Mouse (Mus musculus): ENCODE data around the gene Slc36a4. TPM values are rescaled to one million over a fixed set of nuclear protein-coding genes. Genes with fewer than 3 reads are reported as not detected.
A peak's percentile ranks its signal among the peaks of the same experiment; 100 is the strongest.

Slc36a4 gene
- 18.8 and 23.4 TPM in 2 replicates for polyA plus RNA-seq (2015; fragmentation: Nextera tagmentation; extraction: Ambion mirVana)

GRCm38 (mm10) chr9:15709599-15710381, at the start of gene Slc36a4:
Slc36a4 (plus strand) TSS chr9:15709738.
- peak within 1 kb of the TSS; percentile 91 for H3K9ac ChIP-seq
- H3K4me2 ChIP-seq, result peak within 1 kb of the TSS; percentile 75
- WGBS, result under 1% methylated on average over 75 of the region's 75 CpGs
- peak within 1 kb of the TSS; percentile 90 for H3K27ac ChIP-seq (replicated peaks)
- peaks cover 42% of the 10 kb centered on the region for H3K4me1 ChIP-seq (replicated peaks)
- peak; percentile 96 for ATAC-seq (ENCODE audit: low read depth)
- no peaks in the 10 kb centered on the region for H3K27me3 ChIP-seq
- H3K4me3 ChIP-seq, result peak within 1 kb of the TSS; percentile 69
- no peaks in the 10 kb centered on the region for H3K9me3 ChIP-seq
- no peaks in the 10 kb centered on the region for H3K36me3 ChIP-seq

GRCm38 (mm10) chr9:15664606-15665005, 44.9 kb upstream of the Slc36a4 start:
- Histone ChIP-seq H3K4me3 (no peak overlapping the region), H3K9ac (no peak overlapping the region), H3K27me3 (no peaks in the 10 kb centered on the region), H3K4me1 (replicated peaks) (peaks cover 3% of the 10 kb centered on the region; the same call in 1 of the 2 replicates), H3K27ac (replicated peaks) (no peak overlapping the region), H3K4me2 (no peak overlapping the region), H3K9me3 (no peaks in the 10 kb centered on the region), H3K36me3 (no peaks in the 10 kb centered on the region)
- WGBS, result 90% methylated on average over 7 of the region's 7 CpGs
- no peak for ATAC-seq (ENCODE audit: low read depth)

- Histone ChIP-seq H3K27me3 (no peaks in the 10 kb centered on the region), H3K9me3 (no peaks in the 10 kb centered on the region), H3K36me3 (no peaks in the 10 kb centered on the region), H3K4me1 (replicated peaks) (peaks cover 11% of the 10 kb centered on the region), H3K4me2 (no peak overlapping the region), H3K4me3 (no peak overlapping the region), H3K27ac (replicated peaks) (no peak overlapping the region), H3K9ac (no peak overlapping the region)
- WGBS, result 63% methylated on average over 3 of the region's 3 CpGs
- no peak for ATAC-seq (ENCODE audit: low read depth)
Measured at GRCm38 (mm10) chr9:15669452-15669851, 40.1 kb upstream of the Slc36a4 start.

DNA sequence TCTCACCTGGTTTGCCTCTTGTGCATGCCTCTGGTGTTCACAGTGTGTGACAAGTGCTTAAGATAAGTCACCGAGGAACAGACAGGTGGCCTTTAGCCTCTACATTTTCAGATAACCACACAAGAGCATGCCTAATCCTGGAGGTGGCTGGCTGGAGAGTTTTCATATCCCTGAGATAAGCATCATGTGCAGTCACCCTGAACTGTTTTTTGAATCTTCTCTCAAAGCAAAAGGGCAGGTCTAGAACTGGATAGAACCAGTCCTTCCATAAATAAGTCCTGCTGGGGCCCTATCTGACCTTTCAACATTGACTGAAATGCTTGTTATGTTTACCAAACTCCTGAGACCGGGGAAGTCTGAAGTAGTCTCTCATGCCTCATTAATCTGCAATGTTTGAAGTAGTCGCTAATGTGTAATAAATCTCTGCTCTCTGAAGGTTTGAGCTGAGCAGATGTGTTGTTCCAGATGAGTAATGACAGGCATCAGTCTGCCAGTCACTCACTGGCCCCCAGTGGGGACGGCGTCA, 39.5 kb upstream of the Slc36a4 start:
- 15% methylated on average over 5 of the region's 5 CpGs for WGBS
- Histone ChIP-seq H3K36me3 (no peaks in the 10 kb centered on the region), H3K4me2 (no peak overlapping the region), H3K27me3 (no peaks in the 10 kb centered on the region), H3K9ac (no peak overlapping the region), H3K9me3 (no peaks in the 10 kb centered on the region), H3K4me3 (no peak overlapping the region), H3K27ac (replicated peaks) (no peak overlapping the region), H3K4me1 (replicated peaks) (peaks cover 11% of the 10 kb centered on the region)
- ATAC-seq (ENCODE audit: low read depth), result no peak

DNA sequence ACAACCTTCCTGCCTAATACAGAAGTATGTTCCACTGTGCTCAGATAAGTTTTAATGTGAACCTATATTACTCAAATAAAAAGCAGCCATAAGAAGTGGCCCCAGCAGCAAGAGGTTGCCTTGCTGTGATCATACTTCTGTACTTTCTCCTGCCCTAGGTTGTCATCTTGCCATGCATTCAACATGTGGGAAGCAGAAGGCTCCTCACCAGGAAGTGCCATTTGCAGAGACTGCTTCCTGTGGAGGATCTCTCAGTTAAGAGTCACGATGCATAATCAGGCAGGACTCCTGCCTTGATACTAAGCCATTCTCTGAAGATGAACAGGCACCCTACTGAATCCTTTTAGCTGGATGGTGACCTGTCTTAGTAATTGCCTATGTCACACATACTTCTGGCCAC, 37.3 kb upstream of the Slc36a4 start:
- WGBS, result 55% methylated on average over 1 of the region's 1 CpGs
- H3K27me3 ChIP-seq, result no peaks in the 10 kb centered on the region
- no peaks in the 10 kb centered on the region for H3K36me3 ChIP-seq
- no peaks in the 10 kb centered on the region for H3K9me3 ChIP-seq
- no peak overlapping the region for H3K4me2 ChIP-seq
- no peak for ATAC-seq (ENCODE audit: low read depth)
- no peak overlapping the region for H3K27ac ChIP-seq (replicated peaks)
- H3K9ac ChIP-seq, result no peak overlapping the region
- H3K4me3 ChIP-seq, result no peak overlapping the region
- peaks cover 11% of the 10 kb centered on the region for H3K4me1 ChIP-seq (replicated peaks)

DNA sequence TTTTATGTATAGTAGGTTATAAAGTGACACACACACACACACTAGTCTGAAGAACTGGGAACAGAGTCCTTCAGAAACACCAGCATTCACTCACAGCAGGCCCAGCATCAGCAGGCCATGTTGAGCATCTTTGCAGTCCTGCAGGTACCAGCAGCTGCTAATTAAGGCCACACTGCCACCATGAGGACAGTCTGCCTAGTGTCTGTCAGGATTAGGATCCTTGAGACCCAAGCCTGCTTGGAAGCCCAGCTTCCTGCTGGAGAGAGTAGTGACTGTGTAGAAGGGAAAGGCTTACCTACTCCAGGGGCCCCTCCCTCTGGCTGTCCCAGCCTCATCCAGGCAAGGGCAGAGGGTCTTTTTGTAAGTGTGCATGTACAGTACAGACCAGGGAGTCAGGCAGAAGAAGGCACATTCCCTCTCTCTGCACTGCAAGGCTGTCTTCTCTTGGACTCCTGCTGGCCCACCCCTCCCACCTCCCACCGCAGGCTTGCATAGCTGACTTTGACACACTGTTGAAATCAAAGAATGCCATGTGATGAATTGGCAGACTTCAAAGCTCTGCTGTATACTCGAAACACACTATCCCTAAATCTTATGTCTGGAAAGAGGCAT, 27.6 kb upstream of the Slc36a4 start:
- Histone ChIP-seq H3K36me3 (no peaks in the 10 kb centered on the region), H3K4me1 (replicated peaks) (no peaks in the 10 kb centered on the region), H3K27me3 (no peaks in the 10 kb centered on the region), H3K9me3 (no peaks in the 10 kb centered on the region), H3K27ac (replicated peaks) (no peak overlapping the region), H3K4me3 (no peak overlapping the region), H3K4me2 (no peak overlapping the region), H3K9ac (no peak overlapping the region)
- peak; percentile 93 for ATAC-seq (ENCODE audit: low read depth)
- WGBS, result 28% methylated on average over 2 of the region's 2 CpGs

GRCm38 (mm10) chr9:15685215-15685614, 24.3 kb upstream of the Slc36a4 start:
- 12% methylated on average over 4 of the region's 4 CpGs for WGBS
- Histone ChIP-seq H3K4me1 (replicated peaks) (no peaks in the 10 kb centered on the region), H3K27ac (replicated peaks) (no peak overlapping the region), H3K4me3 (no peak overlapping the region), H3K4me2 (no peak overlapping the region), H3K36me3 (no peaks in the 10 kb centered on the region), H3K9me3 (no peaks in the 10 kb centered on the region), H3K9ac (no peak overlapping the region), H3K27me3 (no peaks in the 10 kb centered on the region)
- peak; percentile 80 for ATAC-seq (ENCODE audit: low read depth)

GRCm38 (mm10) chr9:15687358-15687757, 22.2 kb upstream of the Slc36a4 start:
- H3K4me3 ChIP-seq, result no peak overlapping the region
- 94% methylated on average over 5 of the region's 5 CpGs for WGBS
- H3K4me1 ChIP-seq (replicated peaks), result no peaks in the 10 kb centered on the region

DNA sequence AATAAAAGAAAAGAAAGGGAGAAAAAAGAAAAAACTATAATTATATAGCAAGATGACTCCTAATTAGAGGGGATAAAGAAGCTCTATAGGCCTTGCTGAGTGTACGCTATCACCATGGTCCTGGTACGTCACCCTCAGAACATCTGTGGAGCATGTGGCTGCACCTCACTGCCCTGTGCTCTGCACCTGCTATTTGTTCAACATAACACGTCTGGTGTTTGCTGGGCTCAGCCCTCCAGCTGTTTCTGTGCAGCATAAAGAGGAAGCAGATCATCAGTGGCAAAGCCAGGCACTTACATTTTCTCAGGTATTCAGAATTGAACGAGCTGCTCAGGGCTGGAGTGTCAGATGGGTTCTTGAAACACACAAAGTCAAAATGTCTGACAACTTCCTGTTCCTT, 15.7 kb upstream of the Slc36a4 start:
- Histone ChIP-seq H3K27me3 (no peaks in the 10 kb centered on the region), H3K9me3 (no peaks in the 10 kb centered on the region), H3K9ac (no peak overlapping the region), H3K27ac (replicated peaks) (no peak overlapping the region), H3K36me3 (no peaks in the 10 kb centered on the region), H3K4me3 (no peak overlapping the region), H3K4me1 (replicated peaks) (no peaks in the 10 kb centered on the region), H3K4me2 (no peak overlapping the region)
- WGBS, result 64% methylated on average over 4 of the region's 4 CpGs
- no peak for ATAC-seq (ENCODE audit: low read depth)

More at GRCm38 (mm10) chr9:15687358-15687757, 22.2 kb upstream of the Slc36a4 start:
- H3K9ac ChIP-seq, result no peak overlapping the region
- H3K27me3 ChIP-seq, result no peaks in the 10 kb centered on the region
- no peak overlapping the region for H3K4me2 ChIP-seq
- no peak for ATAC-seq (ENCODE audit: low read depth)
- H3K27ac ChIP-seq (replicated peaks), result no peak overlapping the region
- no peaks in the 10 kb centered on the region for H3K9me3 ChIP-seq
- H3K36me3 ChIP-seq, result no peaks in the 10 kb centered on the region

GRCm38 (mm10) chr9:15694989-15695388, 14.5 kb upstream of the Slc36a4 start:
- Histone ChIP-seq H3K9me3 (no peaks in the 10 kb centered on the region), H3K9ac (no peak overlapping the region), H3K4me1 (replicated peaks) (no peaks in the 10 kb centered on the region), H3K27me3 (no peaks in the 10 kb centered on the region), H3K4me3 (no peak overlapping the region), H3K4me2 (no peak overlapping the region), H3K27ac (replicated peaks) (no peak overlapping the region), H3K36me3 (no peaks in the 10 kb centered on the region)
- ATAC-seq (ENCODE audit: low read depth), result no peak
- 55% methylated on average over 5 of the region's 5 CpGs for WGBS

DNA sequence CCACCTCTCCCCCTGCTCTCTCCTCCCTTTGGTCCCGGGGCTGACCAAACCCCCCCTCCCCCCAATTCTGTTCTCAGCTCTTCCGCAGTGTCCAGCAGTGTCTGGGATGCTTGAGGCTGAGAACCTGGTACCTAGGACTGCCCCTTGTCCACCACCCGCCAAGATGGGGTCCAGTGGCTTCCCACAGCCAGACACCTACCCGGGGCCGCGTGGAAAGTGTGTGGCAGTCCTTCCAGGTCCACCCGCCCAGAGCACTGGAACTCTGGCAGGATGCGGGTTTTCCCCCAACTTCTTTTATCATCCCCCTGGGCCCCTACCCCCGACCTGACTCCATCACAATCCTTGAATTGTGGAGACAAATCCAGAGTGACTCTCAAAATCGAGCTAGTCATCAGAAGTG, 3.8 kb upstream of the Slc36a4 start:
- Histone ChIP-seq H3K4me2 (no peak overlapping the region), H3K4me3 (no peak overlapping the region), H3K9ac (no peak overlapping the region), H3K27me3 (no peaks in the 10 kb centered on the region), H3K4me1 (replicated peaks) (peaks cover 11% of the 10 kb centered on the region), H3K36me3 (no peaks in the 10 kb centered on the region), H3K9me3 (no peaks in the 10 kb centered on the region), H3K27ac (replicated peaks) (no peak overlapping the region)
- ATAC-seq (ENCODE audit: low read depth), result no peak
- WGBS, result 79% methylated on average over 10 of the region's 10 CpGs

DNA sequence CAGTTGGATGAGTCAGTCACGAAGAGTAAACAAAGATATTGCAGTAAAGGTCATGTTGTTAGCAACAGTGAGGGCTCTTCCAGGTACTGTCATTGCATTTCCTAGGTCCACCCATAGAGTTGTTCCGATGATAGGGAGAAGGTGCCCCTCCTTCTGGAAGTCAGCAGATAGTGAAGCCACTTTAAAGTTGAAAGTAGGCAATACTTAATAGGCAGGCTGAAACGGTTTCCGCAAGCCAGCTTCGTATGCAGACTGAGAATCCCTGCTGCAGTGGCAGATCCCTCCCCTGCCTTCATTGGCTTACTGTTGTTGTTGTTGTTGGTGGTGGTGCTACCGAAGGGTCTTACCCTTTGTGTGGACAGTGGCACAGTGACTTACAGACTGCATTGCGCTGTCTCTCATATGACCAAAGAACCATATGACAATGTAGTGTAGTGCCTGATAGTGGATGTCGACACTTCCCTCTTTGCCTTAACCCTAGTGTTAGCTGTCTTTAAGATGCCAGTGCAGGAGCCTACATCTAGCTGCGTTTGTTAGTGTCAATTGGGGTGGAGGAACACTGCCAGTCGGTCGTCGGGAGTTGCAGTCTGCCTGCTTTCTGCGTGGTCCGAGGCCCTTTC, 449 bp upstream of the Slc36a4 start:
- Histone ChIP-seq H3K9ac (peak overlapping the region; percentile 91), H3K4me1 (replicated peaks) (peaks cover 40% of the 10 kb centered on the region), H3K4me3 (peak overlapping the region; percentile 69), H3K36me3 (no peaks in the 10 kb centered on the region), H3K27me3 (no peaks in the 10 kb centered on the region), H3K9me3 (no peaks in the 10 kb centered on the region), H3K4me2 (peak overlapping the region; percentile 75), H3K27ac (replicated peaks) (peak overlapping the region; percentile 90)
- peak; percentile 57 for ATAC-seq (ENCODE audit: low read depth)
- WGBS, result 18% methylated on average over 14 of the region's 14 CpGs
